Mouse (Mus musculus): ENCODE measurements around the gene Lmnb2. TPM values are rescaled to one million over a fixed set of nuclear protein-coding genes. Genes with fewer than 3 reads are reported as not detected.

Lmnb2 gene
- polyA plus RNA-seq, 1 experiment from 2014 or later, result 54.0 TPM

- peaks cover 77% of the 10 kb centered on the region for H3K36me3 ChIP-seq (ENCODE audit: poor library complexity, severe bottlenecking)
- H3K27me3 ChIP-seq, result no peaks in the 10 kb centered on the region
- WGBS, result 94% methylated on average over 9 of the region's 9 CpGs
- H3K4me3 ChIP-seq, result no peak overlapping the region
- H3K4me2 ChIP-seq, result no peak overlapping the region
- H3K27ac ChIP-seq, result no peak overlapping the region
- no peaks in the 10 kb centered on the region for H3K9me3 ChIP-seq (replicated peaks)
- no peak overlapping the region for H3K9ac ChIP-seq
- no peak for ATAC-seq
- peaks cover 24% of the 10 kb centered on the region for H3K4me1 ChIP-seq
Observed at GRCm38 (mm10) chr10:80902273-80902940, 15.6 kb downstream of the Lmnb2 start.

GRCm38 (mm10) chr10:80901409-80902272 is 16.4 kb downstream of the Lmnb2 start:
- peaks cover 24% of the 10 kb centered on the region for H3K4me1 ChIP-seq
- no peak for ATAC-seq
- H3K9ac ChIP-seq, result 0 out of 2 replicates have a peak overlapping the region, but pooled peaks have one; percentile 28
- H3K27ac ChIP-seq, result peak overlapping the region; percentile 35; the same call in 1 of the 2 replicates
- no peaks in the 10 kb centered on the region for H3K9me3 ChIP-seq (replicated peaks)
- H3K4me2 ChIP-seq, result peak overlapping the region; percentile 43
- H3K36me3 ChIP-seq (ENCODE audit: poor library complexity, severe bottlenecking), result peaks cover 73% of the 10 kb centered on the region
- 89% methylated on average over 19 of the region's 19 CpGs for WGBS
- peak overlapping the region; percentile 79; the same call in 1 of the 2 replicates for H3K4me3 ChIP-seq
- H3K27me3 ChIP-seq, result no peaks in the 10 kb centered on the region

DNA sequence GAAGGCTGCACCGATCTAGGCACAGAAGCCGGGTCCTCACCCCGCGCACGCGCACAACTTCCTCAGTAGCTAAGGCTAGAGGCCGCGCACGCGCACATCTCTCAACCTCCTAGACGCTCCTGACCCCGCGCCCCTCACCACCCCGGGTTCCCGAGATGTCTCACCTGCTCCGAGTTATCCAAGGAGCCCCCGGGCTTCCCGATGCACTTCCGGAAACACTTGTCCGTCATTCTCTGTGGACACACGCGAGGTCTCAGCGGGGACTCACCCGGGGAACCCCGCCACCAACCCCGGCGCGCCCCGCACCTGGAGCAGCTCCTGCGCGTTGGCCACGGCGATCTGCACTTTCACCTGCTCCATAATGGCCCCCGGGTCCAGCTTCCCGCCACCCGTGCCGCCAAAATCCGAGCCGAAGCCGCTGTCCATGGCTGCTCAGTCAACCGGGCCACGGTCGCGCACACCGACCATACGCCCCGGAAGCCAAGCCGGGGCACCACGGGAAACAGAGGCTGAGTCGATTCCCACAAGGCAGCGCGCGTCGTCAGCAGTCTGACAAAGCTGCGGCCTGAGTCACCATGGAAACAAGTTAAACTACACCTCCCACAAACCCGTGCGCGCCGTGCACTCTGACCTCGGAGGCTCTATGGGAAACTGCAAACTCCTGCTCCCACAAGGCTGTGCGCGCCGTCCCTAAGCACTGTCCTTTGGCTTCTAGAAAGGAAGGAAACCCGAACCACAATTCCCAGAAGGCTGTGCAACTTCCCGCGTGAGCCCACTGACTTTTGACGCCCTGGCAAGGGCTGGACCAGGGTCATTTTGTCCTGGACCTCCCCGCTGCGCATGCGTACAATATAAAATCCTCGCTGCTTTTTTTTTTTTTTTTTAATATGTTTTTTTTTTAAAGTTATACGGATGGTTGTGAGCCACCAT is 17.5 kb downstream of the Lmnb2 start, which contains the start of gene Timm13:
Gene Timm13 (minus strand): TSS at position 652 of the 930 bp plus-strand sequence.
- peak within 1 kb of the TSS; percentile 98 for H3K4me2 ChIP-seq
- peak; percentile 96 for ATAC-seq
- H3K9ac ChIP-seq, result peak within 1 kb of the TSS; percentile 81
- peak within 1 kb of the TSS; percentile 79 for H3K4me3 ChIP-seq
- peak within 1 kb of the TSS; percentile 79 for H3K27ac ChIP-seq
- no peaks in the 10 kb centered on the region for H3K9me3 ChIP-seq (replicated peaks)
- peaks cover 24% of the 10 kb centered on the region for H3K4me1 ChIP-seq
- H3K36me3 ChIP-seq (ENCODE audit: poor library complexity, severe bottlenecking), result peaks cover 62% of the 10 kb centered on the region
- WGBS, result under 1% methylated on average over 72 of the region's 72 CpGs
- H3K27me3 ChIP-seq, result no peaks in the 10 kb centered on the region

GRCm38 (mm10) chr10:80899591-80900317 is 18.3 kb downstream of the Lmnb2 start:
- WGBS, result 18% methylated on average over 25 of the region's 25 CpGs
- Histone ChIP-seq H3K9me3 (replicated peaks) (no peaks in the 10 kb centered on the region), H3K4me1 (peaks cover 24% of the 10 kb centered on the region), H3K4me3 (peak overlapping the region; percentile 79), H3K9ac (peak overlapping the region; percentile 81), H3K27me3 (no peaks in the 10 kb centered on the region), H3K4me2 (peak overlapping the region; percentile 98), H3K36me3 (ENCODE audit: poor library complexity, severe bottlenecking) (peaks cover 54% of the 10 kb centered on the region), H3K27ac (peak overlapping the region; percentile 79)
- ATAC-seq, result no peak

- Histone ChIP-seq H3K4me1 (peaks cover 24% of the 10 kb centered on the region), H3K27me3 (no peaks in the 10 kb centered on the region), H3K9ac (peak overlapping the region; percentile 43; the same call in 1 of the 2 replicates), H3K9me3 (replicated peaks) (no peaks in the 10 kb centered on the region), H3K27ac (no peak overlapping the region), H3K4me3 (peak overlapping the region; percentile 79; the same call in 1 of the 2 replicates), H3K36me3 (ENCODE audit: poor library complexity, severe bottlenecking) (peaks cover 47% of the 10 kb centered on the region), H3K4me2 (peak overlapping the region; percentile 98)
- no peak for ATAC-seq
- 93% methylated on average over 8 of the region's 8 CpGs for WGBS
Observed at GRCm38 (mm10) chr10:80899074-80899473, 19.0 kb downstream of the Lmnb2 start.

- no peaks in the 10 kb centered on the region for H3K27me3 ChIP-seq
- peaks cover 36% of the 10 kb centered on the region for H3K36me3 ChIP-seq (ENCODE audit: poor library complexity, severe bottlenecking)
- no peak overlapping the region for H3K4me3 ChIP-seq
- no peak overlapping the region for H3K4me2 ChIP-seq
- WGBS, result 34% methylated on average over 41 of the region's 41 CpGs
- no peak overlapping the region for H3K27ac ChIP-seq
- H3K9ac ChIP-seq, result peak overlapping the region; percentile 36; the same call in 1 of the 2 replicates
- H3K9me3 ChIP-seq (replicated peaks), result no peaks in the 10 kb centered on the region
- H3K4me1 ChIP-seq, result peaks cover 24% of the 10 kb centered on the region
- no peak for ATAC-seq
Observed at GRCm38 (mm10) chr10:80897861-80898510, 20.1 kb downstream of the Lmnb2 start.

DNA sequence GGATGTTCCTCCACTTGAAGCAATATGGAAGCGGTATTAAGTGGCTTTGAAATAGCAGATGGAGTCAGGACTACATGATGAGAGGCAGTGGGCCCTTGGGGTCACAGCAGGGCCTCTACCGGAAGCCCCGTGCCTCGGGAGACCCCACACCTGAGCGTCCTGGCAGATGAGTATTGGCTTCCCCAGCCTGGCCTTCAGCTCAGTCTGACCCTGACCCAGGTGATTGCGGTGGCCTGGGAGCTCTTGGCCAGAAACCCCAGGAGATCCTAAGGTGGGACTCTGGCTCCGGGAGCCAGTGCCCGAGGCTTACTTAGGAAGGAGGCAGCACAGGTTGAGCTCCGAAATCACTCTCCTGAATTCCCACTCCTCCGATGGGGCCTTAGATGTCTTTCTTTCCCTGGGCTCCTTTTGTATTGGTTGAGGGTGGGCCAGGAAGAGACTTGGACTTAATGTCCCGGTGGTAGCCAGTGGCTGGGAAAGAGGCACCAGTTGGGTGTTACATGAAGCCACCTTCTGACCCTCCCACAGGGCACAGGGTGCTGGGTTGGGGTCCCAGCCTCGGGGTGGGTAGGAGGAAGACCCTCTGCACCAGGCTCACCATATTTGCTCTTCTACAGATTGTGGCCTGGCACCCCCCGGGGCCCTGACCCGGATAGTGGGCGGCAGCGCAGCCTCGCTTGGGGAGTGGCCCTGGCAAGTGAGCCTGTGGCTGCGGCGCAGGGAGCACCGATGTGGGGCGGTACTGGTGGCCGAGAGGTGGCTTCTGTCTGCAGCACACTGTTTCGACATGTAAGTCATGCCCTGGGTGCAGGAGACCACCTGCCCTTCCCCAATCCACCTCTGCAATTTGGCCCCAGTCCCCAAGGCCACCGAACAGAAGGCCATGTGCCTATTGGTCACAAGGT is 21.2 kb downstream of the Lmnb2 start:
- Histone ChIP-seq H3K36me3 (ENCODE audit: poor library complexity, severe bottlenecking) (peaks cover 25% of the 10 kb centered on the region), H3K27me3 (no peaks in the 10 kb centered on the region), H3K4me2 (no peak overlapping the region), H3K9ac (no peak overlapping the region), H3K27ac (no peak overlapping the region), H3K9me3 (replicated peaks) (no peaks in the 10 kb centered on the region), H3K4me3 (no peak overlapping the region), H3K4me1 (peaks cover 24% of the 10 kb centered on the region)
- WGBS, result 71% methylated on average over 24 of the region's 24 CpGs
- no peak for ATAC-seq

- 85% methylated on average over 6 of the region's 6 CpGs for WGBS
- no peak for ATAC-seq
- H3K9ac ChIP-seq, result no peak overlapping the region
Observed at GRCm38 (mm10) chr10:80895697-80896096, 22.3 kb downstream of the Lmnb2 start.

GRCm38 (mm10) chr10:80895100-80895499 is 22.9 kb downstream of the Lmnb2 start:
- H3K4me1 ChIP-seq, result peaks cover 24% of the 10 kb centered on the region
- H3K4me3 ChIP-seq, result no peak overlapping the region
- no peak overlapping the region for H3K9ac ChIP-seq
- WGBS, result 91% methylated on average over 7 of the region's 7 CpGs
- no peaks in the 10 kb centered on the region for H3K9me3 ChIP-seq (replicated peaks)
- no peak overlapping the region for H3K27ac ChIP-seq
- no peaks in the 10 kb centered on the region for H3K27me3 ChIP-seq
- no peak for ATAC-seq
- peaks cover 21% of the 10 kb centered on the region for H3K36me3 ChIP-seq (ENCODE audit: poor library complexity, severe bottlenecking)
- H3K4me2 ChIP-seq, result no peak overlapping the region

More at GRCm38 (mm10) chr10:80895697-80896096, 22.3 kb downstream of the Lmnb2 start:
- H3K27ac ChIP-seq, result no peak overlapping the region
- H3K4me3 ChIP-seq, result no peak overlapping the region
- H3K9me3 ChIP-seq (replicated peaks), result no peaks in the 10 kb centered on the region
- peaks cover 24% of the 10 kb centered on the region for H3K4me1 ChIP-seq
- H3K36me3 ChIP-seq (ENCODE audit: poor library complexity, severe bottlenecking), result peaks cover 21% of the 10 kb centered on the region
- H3K4me2 ChIP-seq, result no peak overlapping the region
- no peaks in the 10 kb centered on the region for H3K27me3 ChIP-seq

- Histone ChIP-seq H3K36me3 (ENCODE audit: poor library complexity, severe bottlenecking) (no peaks in the 10 kb centered on the region), H3K9ac (no peak overlapping the region), H3K4me1 (no peaks in the 10 kb centered on the region), H3K4me2 (no peak overlapping the region), H3K9me3 (replicated peaks) (no peaks in the 10 kb centered on the region), H3K27ac (no peak overlapping the region), H3K4me3 (no peak overlapping the region), H3K27me3 (peaks cover 12% of the 10 kb centered on the region)
- ATAC-seq, result no peak
- 75% methylated on average over 11 of the region's 11 CpGs for WGBS
Observed at GRCm38 (mm10) chr10:80887181-80887580, 30.9 kb downstream of the Lmnb2 start.
